Mouse (Mus musculus): ENCODE measurements around the gene Med1. TPM values are rescaled to one million over a fixed set of nuclear protein-coding genes. Genes with fewer than 3 reads are reported as not detected.
"Not testable (repeated sequence)": the region's sequence is repeated elsewhere in the genome, so short reads cannot be mapped to it uniquely, and the experiment has no call there.

The Med1 gene
- polyA plus RNA-seq (2015; fragmentation: Nextera tagmentation; extraction: Ambion mirVana): 50.3 and 52.4 TPM in 2 replicates

DNA sequence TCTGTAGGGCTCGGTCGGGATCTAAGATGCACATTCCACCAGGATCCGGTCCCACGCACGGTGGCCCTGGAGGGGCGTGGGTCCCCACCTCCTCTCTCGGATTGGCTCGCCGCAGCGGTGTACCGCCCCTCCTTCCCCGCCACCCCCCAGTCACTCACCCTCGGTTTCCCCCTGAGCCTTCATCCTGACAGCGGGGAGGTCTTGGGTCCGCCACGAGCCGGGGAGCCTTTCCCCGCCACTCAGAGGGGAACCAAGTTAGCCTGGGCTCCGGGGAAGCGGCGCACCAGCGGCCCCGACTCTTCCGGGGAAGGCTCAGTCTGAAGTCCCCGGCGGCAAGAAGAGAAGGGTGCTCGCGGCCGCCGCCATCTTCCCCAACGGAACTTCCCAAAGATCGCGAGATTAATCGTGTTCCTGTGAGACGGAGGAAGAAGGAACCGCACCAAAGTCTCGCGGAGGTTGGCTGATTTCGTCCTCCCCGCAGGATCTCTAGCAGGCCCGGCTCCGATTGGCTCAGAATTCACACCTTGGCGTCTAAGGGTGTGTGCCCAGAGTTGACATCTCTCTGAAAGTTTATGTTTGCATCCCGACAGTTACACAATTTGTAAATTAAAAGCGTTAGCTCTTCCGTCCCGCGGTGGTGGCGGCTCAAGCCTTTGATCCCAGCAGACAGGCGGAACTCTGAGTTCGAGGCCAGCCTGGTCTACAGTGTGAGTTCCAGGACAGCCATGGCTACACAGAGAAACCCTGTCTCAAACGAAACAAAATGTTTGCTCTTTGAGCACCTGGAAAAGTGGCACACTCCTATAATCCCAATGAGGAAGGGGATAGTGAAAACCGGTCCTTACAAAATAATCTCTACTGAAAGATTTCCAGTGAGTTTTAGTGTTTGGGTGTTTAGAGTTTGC is at the start of gene Med1:
Gene Med1 (minus strand): TSS at position 393 of the 905 bp plus-strand sequence.
- Histone ChIP-seq H3K36me3 (ENCODE audit: control insufficient read depth, insufficient read depth, low read length) (no peaks in the 10 kb centered on the region; the same call in 1 of the 2 replicates), H3K27me3 (replicated peaks; ENCODE audit: control insufficient read depth, insufficient read depth, low read length) (no peaks in the 10 kb centered on the region), H3K27ac (ENCODE audit: low read length) (peak within 1 kb of the TSS; percentile 94), H3K9ac (ENCODE audit: low read depth, low read length) (peak within 1 kb of the TSS; percentile 94), H3K4me1 (ENCODE audit: control insufficient read depth, insufficient read depth, low read length) (peaks cover 7% of the 10 kb centered on the region; the same call in 1 of the 2 replicates), H3K4me2 (ENCODE audit: low read depth, low read length) (peak within 1 kb of the TSS; percentile 66), H3K4me3 (ENCODE audit: low read length) (peak within 1 kb of the TSS; percentile 64), H3K9me3 (ENCODE audit: control insufficient read depth, low read length) (no peaks in the 10 kb centered on the region)
- peak; percentile 98 for ATAC-seq
- WGBS: under 1% methylated on average over 53 of the region's 53 CpGs

DNA sequence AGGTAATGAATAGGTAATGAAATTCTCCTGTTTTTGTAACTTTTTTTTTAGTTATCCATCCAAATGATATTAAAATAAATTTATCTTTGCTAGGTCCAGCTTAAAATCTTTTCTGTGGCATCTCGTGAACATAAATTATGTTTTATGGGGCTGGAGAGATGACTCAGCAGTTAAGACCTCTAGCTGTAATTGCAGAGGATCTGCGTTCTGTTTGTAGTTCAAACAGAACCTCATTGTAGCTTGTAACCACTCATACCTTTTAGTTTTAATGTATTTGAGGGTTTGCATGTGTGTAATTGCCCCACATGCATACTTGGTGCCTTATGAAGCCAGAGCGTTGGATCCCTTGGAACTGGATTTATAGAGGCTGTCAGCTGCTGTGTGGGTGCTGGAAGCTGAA is 45.9 kb upstream of the Med1 start:
- no peaks in the 10 kb centered on the region for H3K4me1 ChIP-seq (ENCODE audit: control insufficient read depth, insufficient read depth, low read length)
- H3K4me2 ChIP-seq (ENCODE audit: low read depth, low read length): no peak overlapping the region
- no peak overlapping the region for H3K9ac ChIP-seq (ENCODE audit: low read depth, low read length)
- ATAC-seq: no peak
- H3K27me3 ChIP-seq (replicated peaks; ENCODE audit: control insufficient read depth, insufficient read depth, low read length): no peaks in the 10 kb centered on the region
- no peak overlapping the region for H3K27ac ChIP-seq (ENCODE audit: low read length)
- no peak overlapping the region for H3K4me3 ChIP-seq (ENCODE audit: low read length)
- no peaks in the 10 kb centered on the region for H3K36me3 ChIP-seq (ENCODE audit: control insufficient read depth, insufficient read depth, low read length)
- 65% methylated on average over 3 of the region's 3 CpGs for WGBS
- no peaks in the 10 kb centered on the region for H3K9me3 ChIP-seq (ENCODE audit: control insufficient read depth, low read length)

DNA sequence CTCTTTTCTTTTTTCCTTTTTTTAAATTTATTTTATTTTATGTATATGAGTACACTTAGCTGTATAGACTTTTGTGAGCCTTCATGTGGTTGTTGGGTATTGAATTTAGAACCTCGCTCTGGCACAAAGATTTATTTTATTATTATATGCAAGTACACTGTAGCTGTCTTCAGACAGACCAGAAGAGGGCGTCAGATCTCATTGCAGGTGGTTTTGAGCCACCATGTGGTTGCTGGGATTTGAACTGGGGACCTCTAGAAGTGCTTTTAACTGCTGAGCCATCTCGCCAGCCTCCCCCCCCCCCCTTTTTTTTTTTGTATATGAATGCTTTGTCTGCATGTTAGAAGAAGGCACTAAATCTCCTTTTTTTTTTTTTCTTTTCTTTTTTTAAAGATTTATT is 45.3 kb upstream of the Med1 start:
- Histone ChIP-seq H3K4me3 (ENCODE audit: low read length) (no peak overlapping the region), H3K4me1 (ENCODE audit: control insufficient read depth, insufficient read depth, low read length) (no peaks in the 10 kb centered on the region), H3K9me3 (ENCODE audit: control insufficient read depth, low read length) (no peaks in the 10 kb centered on the region), H3K36me3 (ENCODE audit: control insufficient read depth, insufficient read depth, low read length) (no peaks in the 10 kb centered on the region), H3K27me3 (replicated peaks; ENCODE audit: control insufficient read depth, insufficient read depth, low read length) (no peaks in the 10 kb centered on the region), H3K27ac (ENCODE audit: low read length) (no peak overlapping the region), H3K9ac (ENCODE audit: low read depth, low read length) (no peak overlapping the region), H3K4me2 (ENCODE audit: low read depth, low read length) (no peak overlapping the region)
- ATAC-seq: no peak
- WGBS: 83% methylated on average over 3 of the region's 3 CpGs

DNA sequence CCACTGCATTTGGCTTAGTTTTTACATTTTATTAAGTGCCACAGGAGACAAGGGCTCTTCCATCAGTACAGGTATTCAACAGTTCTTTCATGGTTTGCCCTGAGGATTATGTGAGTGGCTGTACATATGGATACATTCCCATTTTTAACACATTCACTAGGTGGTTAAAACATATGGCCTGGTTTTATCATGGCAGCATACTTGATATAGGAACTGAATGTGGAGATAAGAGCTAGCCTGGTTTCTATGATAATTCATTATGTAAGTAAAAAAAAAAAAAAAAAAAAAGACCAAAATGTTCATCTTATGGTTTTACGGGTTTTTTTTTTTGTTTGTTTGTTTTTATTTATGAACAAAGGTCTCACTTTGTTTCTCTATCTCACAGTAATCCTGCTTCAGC is 33.3 kb upstream of the Med1 start:
- no peaks in the 10 kb centered on the region for H3K27me3 ChIP-seq (replicated peaks; ENCODE audit: control insufficient read depth, insufficient read depth, low read length)
- H3K9me3 ChIP-seq (ENCODE audit: control insufficient read depth, low read length): no peaks in the 10 kb centered on the region
- no peak overlapping the region for H3K4me3 ChIP-seq (ENCODE audit: low read length)
- H3K4me2 ChIP-seq (ENCODE audit: low read depth, low read length): no peak overlapping the region
- no peaks in the 10 kb centered on the region for H3K36me3 ChIP-seq (ENCODE audit: control insufficient read depth, insufficient read depth, low read length)
- ATAC-seq: no peak
- H3K27ac ChIP-seq (ENCODE audit: low read length): no peak overlapping the region
- H3K4me1 ChIP-seq (ENCODE audit: control insufficient read depth, insufficient read depth, low read length): no peaks in the 10 kb centered on the region
- 88% methylated on average over 1 of the region's 1 CpGs for WGBS
- no peak overlapping the region for H3K9ac ChIP-seq (ENCODE audit: low read depth, low read length)

DNA sequence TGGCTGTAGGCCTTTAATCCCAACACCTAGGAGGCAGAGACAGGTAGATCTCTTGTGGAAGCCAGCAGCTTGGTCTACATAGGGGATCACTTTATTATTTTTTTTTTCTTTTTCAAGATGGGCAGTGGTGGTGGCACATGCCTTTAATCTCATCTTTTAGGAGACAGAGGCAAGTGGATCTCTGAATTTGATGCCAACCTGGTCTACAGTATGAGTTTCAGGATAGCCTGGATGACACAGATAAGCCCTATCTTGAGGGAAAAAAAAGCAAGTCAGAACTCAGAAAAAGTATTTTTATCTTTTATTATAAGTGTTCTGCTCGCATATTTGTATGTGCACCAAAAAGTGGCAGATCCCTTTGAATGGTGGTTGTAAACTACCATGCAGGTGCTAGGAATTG is 20.2 kb upstream of the Med1 start:
- no peaks in the 10 kb centered on the region for H3K4me1 ChIP-seq (ENCODE audit: control insufficient read depth, insufficient read depth, low read length)
- H3K9ac ChIP-seq (ENCODE audit: low read depth, low read length): no peak overlapping the region
- H3K27ac ChIP-seq (ENCODE audit: low read length): no peak overlapping the region
- H3K36me3 ChIP-seq (ENCODE audit: control insufficient read depth, insufficient read depth, low read length): 0 out of 2 replicates have a peak, but pooled peaks cover 2% of the 10 kb centered on the region
- no peak overlapping the region for H3K4me2 ChIP-seq (ENCODE audit: low read depth, low read length)
- H3K4me3 ChIP-seq (ENCODE audit: low read length): no peak overlapping the region
- 91% methylated on average over 1 of the region's 1 CpGs for WGBS
- no peaks in the 10 kb centered on the region for H3K27me3 ChIP-seq (replicated peaks; ENCODE audit: control insufficient read depth, insufficient read depth, low read length)
- no peak for ATAC-seq
- H3K9me3 ChIP-seq (ENCODE audit: control insufficient read depth, low read length): no peaks in the 10 kb centered on the region

DNA sequence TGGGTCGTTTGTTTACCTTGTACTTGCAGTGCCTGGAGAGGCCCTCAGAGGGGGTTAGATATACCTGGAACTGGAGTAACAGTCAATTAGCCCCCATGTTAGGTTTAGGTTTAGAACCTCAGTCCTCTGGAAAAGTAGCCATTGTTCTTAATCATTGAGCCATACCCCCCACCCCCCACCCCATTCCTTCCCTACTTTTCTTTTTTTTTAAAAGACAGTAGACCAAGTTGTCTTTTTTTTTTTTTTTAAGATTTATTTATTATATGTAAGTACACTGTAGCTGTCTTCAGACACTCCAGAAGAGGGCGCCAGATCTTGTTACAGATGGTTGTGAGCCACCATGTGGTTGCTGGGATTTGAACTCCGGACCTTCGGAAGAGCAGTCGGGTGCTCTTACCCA is 16.6 kb upstream of the Med1 start:
- H3K27ac ChIP-seq (ENCODE audit: low read length); H3K36me3 ChIP-seq (ENCODE audit: control insufficient read depth, insufficient read depth, low read length); H3K27me3 ChIP-seq (replicated peaks; ENCODE audit: control insufficient read depth, insufficient read depth, low read length); H3K4me1 ChIP-seq (ENCODE audit: control insufficient read depth, insufficient read depth, low read length); H3K9me3 ChIP-seq (ENCODE audit: control insufficient read depth, low read length); H3K4me3 ChIP-seq (ENCODE audit: low read length); ATAC-seq; H3K4me2 ChIP-seq (ENCODE audit: low read depth, low read length); H3K9ac ChIP-seq (ENCODE audit: low read depth, low read length): not testable (repeated sequence)
- WGBS: 83% methylated on average over 4 of the region's 5 CpGs

DNA sequence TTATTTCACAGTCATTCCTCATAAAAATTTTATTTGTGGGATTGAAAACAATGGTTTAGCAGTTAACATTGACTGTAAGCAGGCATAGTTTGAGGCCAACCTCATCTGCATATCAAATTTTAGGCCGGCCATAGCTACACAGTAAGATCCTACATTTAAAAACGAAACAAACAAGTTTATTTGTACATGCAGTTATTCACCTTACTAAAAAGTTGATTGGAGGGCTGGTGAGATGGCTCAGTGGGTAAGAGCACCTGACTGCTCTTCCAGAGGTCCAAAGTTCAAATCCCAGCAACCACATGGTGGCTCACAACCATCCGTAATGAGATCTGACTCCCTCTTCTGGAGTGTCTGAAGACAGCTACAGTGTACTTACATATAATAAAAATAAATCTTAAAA is 13.2 kb upstream of the Med1 start:
- Histone ChIP-seq H3K4me3 (ENCODE audit: low read length) (peak overlapping the region; percentile 7; the same call in 1 of the 2 replicates), H3K4me2 (ENCODE audit: low read depth, low read length) (peak overlapping the region; percentile 32; the same call in 1 of the 2 replicates), H3K4me1 (ENCODE audit: control insufficient read depth, insufficient read depth, low read length) (peaks cover 11% of the 10 kb centered on the region; the same call in 1 of the 2 replicates)
- not testable (repeated sequence) for H3K36me3 ChIP-seq (ENCODE audit: control insufficient read depth, insufficient read depth, low read length); ATAC-seq; H3K9ac ChIP-seq (ENCODE audit: low read depth, low read length); H3K27me3 ChIP-seq (replicated peaks; ENCODE audit: control insufficient read depth, insufficient read depth, low read length); H3K27ac ChIP-seq (ENCODE audit: low read length); H3K9me3 ChIP-seq (ENCODE audit: control insufficient read depth, low read length)
- 72% methylated on average over 3 of the region's 3 CpGs for WGBS

DNA sequence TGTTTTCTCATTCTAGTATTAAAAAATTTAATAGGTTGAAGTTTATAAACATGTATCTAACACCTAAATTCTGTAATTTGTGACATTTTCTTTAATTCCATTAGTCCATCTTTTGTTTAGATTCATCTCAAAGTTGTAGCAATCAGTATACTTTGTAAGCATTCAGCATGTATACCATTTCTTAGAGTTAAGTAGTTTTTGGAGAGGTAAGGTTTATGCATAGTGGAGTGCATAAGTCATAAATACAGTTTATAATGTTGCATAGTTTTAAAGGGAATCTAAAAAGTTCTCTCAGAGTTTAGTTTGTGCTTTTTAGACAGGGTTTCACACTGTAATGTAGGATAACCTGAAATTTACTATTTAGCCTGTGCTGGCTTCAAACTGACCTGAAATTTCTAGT is 12.4 kb upstream of the Med1 start:
- Histone ChIP-seq H3K9me3 (ENCODE audit: control insufficient read depth, low read length) (no peaks in the 10 kb centered on the region), H3K4me2 (ENCODE audit: low read depth, low read length) (no peak overlapping the region; the same call in 1 of the 2 replicates), H3K9ac (ENCODE audit: low read depth, low read length) (no peak overlapping the region), H3K4me3 (ENCODE audit: low read length) (no peak overlapping the region), H3K27ac (ENCODE audit: low read length) (no peak overlapping the region), H3K4me1 (ENCODE audit: control insufficient read depth, insufficient read depth, low read length) (peaks cover 11% of the 10 kb centered on the region; the same call in 1 of the 2 replicates), H3K36me3 (ENCODE audit: control insufficient read depth, insufficient read depth, low read length) (no peaks in the 10 kb centered on the region), H3K27me3 (replicated peaks; ENCODE audit: control insufficient read depth, insufficient read depth, low read length) (no peaks in the 10 kb centered on the region)
- ATAC-seq: no peak

DNA sequence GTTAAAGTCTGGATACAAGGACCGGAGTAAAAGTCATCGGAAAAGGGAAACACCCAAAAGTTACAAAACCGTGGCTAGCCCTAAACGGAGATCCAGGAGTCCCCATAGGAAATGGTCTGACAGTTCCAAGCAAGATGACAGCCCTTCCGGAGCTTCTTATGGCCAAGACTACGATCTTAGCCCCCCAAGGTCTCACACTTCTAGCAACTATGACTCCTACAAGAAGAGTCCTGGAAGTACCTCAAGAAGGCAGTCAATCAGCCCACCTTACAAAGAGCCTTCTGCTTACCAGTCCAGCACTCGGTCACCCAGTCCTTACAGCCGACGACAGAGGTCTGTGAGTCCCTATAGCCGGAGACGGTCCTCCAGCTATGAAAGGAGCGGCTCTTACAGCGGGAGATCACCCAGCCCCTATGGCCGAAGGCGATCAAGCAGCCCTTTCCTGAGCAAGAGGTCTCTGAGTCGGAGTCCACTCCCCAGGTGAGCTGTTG is 10.9 kb upstream of the Med1 start:
- peaks cover 11% of the 10 kb centered on the region; the same call in 1 of the 2 replicates for H3K4me1 ChIP-seq (ENCODE audit: control insufficient read depth, insufficient read depth, low read length)
- no peaks in the 10 kb centered on the region for H3K36me3 ChIP-seq (ENCODE audit: control insufficient read depth, insufficient read depth, low read length)
- peak overlapping the region; percentile 94 for H3K4me3 ChIP-seq (ENCODE audit: low read length)
- H3K27ac ChIP-seq (ENCODE audit: low read length): peak overlapping the region; percentile 100
- H3K27me3 ChIP-seq (replicated peaks; ENCODE audit: control insufficient read depth, insufficient read depth, low read length): no peaks in the 10 kb centered on the region
- H3K4me2 ChIP-seq (ENCODE audit: low read depth, low read length): peak overlapping the region; percentile 79
- WGBS: 0% methylated on average over 16 of the region's 16 CpGs
- no peaks in the 10 kb centered on the region for H3K9me3 ChIP-seq (ENCODE audit: control insufficient read depth, low read length)
- H3K9ac ChIP-seq (ENCODE audit: low read depth, low read length): peak overlapping the region; percentile 100
- no peak for ATAC-seq
